Mouse (Mus musculus): ENCODE measurements around the gene Gm44502.

- no peak for TF ChIP-seq CTCF (IDR thresholded peaks at IDR 0.05; ENCODE audit: control insufficient read depth, insufficient read depth, low read length)
- no peak for TF ChIP-seq POLR2A (IDR thresholded peaks at IDR 0.05; ENCODE audit: borderline replicate concordance, control insufficient read depth, low read depth, low read length)
Measured at GRCm38 (mm10) chr15:89434136-89434535, 4.6 kb upstream of the Gm44502 start.
